Mouse (Mus musculus) CH12.LX (cell line): ENCODE measurements around the gene Meig1.

Experiments used
- CTCF ChIP-seq, 2 experiments: IDR thresholded peaks in 1 of 2; conservative IDR thresholded peaks in 1 of 2; 2 replicates each; pipeline ENCODE4 v1.5.1; 2011 to 2012; ENCODE audit warnings: low read depth in 2 of 2, low read length in 2 of 2, improper control_type of control experiment in 1 of 2, inconsistent platforms in 1 of 2, mild to moderate bottlenecking in 1 of 2, moderate library complexity in 1 of 2
- EP300 ChIP-seq: IDR thresholded peaks from 2 replicates; pipeline ENCODE4 v1.6.1; 2011; ENCODE audit warnings: low read length, improper control_type of control experiment
- IRF4 ChIP-seq: IDR thresholded peaks from 2 replicates; pipeline ENCODE4 v1.6.1; 2014; ENCODE audit warnings: low read depth, mild to moderate bottlenecking, inconsistent platforms, low read length, improper control_type of control experiment
- MAFK ChIP-seq: IDR thresholded peaks from 2 replicates; pipeline ENCODE4 v1.6.1; 2011; ENCODE audit warnings: low read length, improper control_type of control experiment; ENCODE audit not compliant: insufficient replicate concordance
- MAZ ChIP-seq: IDR thresholded peaks from 2 replicates; pipeline ENCODE4 v1.6.1; 2012; ENCODE audit warnings: low read depth, mild to moderate bottlenecking, inconsistent platforms, low read length, improper control_type of control experiment, moderate library complexity
- POLR2A ChIP-seq: IDR thresholded peaks from 2 replicates; pipeline ENCODE4 v1.6.1; 2011; ENCODE audit warnings: low read depth, mild to moderate bottlenecking, improper control_type of control experiment, low read length
- POLR2AphosphoS2 ChIP-seq: IDR thresholded peaks from 2 replicates; pipeline ENCODE4 v1.6.1; 2011; ENCODE audit warnings: low read depth, low read length, improper control_type of control experiment
- USF1 ChIP-seq: IDR thresholded peaks from 2 replicates; pipeline ENCODE4 v1.6.1; 2014; ENCODE audit warnings: low read depth, mild to moderate bottlenecking, inconsistent platforms, low read length, improper control_type of control experiment

DNA sequence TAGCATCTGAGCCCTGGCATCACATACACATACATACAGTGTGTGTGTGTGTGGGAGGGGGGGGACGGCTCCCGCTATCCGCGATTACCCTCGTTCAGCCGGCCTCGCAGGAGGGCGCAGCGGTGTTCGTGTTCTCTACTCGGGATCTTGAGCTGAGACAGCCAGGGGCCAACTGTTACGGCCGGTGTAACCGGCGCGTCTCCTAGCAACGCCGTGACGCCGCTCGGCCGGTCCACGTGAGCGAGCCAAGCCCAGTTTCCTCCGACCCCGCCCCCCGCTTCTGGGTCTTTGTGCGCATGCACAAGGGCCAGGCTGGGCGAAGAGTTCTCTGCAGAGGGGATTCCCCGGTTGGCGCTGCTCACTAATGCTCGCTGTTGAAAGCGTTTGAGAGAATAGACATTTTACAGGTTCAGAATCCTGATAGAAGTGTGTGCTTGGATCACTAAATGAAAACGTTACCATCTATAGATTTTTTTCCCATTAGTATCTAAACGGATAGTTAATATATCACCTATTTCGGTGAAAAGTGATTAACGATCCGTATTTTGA, 3.5 kb downstream of the Meig1 start:
- TF ChIP-seq POLR2A = 0 out of 2 replicates have a peak, but pooled peaks have one; percentile 32
- no peak for TF ChIP-seq CTCF (conservative IDR thresholded peaks at IDR 0.05 in 1 of 2, IDR thresholded peaks at IDR 0.05 in 1 of 2; ENCODE audit: low read depth in 2 of 2, low read length in 2 of 2)
- no peak for TF ChIP-seq POLR2AphosphoS2
- peak; percentile 79 for TF ChIP-seq USF1
- no peak for TF ChIP-seq EP300
- TF ChIP-seq MAZ = no peak
- no peak for TF ChIP-seq IRF4
- no peak for TF ChIP-seq MAFK
